Mouse (Mus musculus) heart, adult 2 months (tissue): Measurements from ENCODE around the gene Ltbp3. TPM values are rescaled to one million over a fixed set of nuclear protein-coding genes. Genes with fewer than 3 reads are reported as not detected.

Source experiments
- DNase-seq, 2 experiments: peaks; one replicate each; pipeline ENCODE4 v3.0.0; 2021
- H3K27ac ChIP-seq: fragments of 200-600 bp; 2 replicates; pipeline ENCODE4 v1.8.1; 2022
- H3K27me3 ChIP-seq: fragments of 200-500 bp; 2 replicates; pipeline ENCODE4 v1.6.1; 2012; ENCODE audit warnings: mild to moderate bottlenecking, low read length, inconsistent platforms, mixed read lengths; ENCODE audit not compliant: control insufficient read depth, insufficient read depth
- H3K36me3 ChIP-seq: fragments of 200-500 bp; 2 replicates; pipeline ENCODE4 v1.6.1; 2012; ENCODE audit warnings: low read length, inconsistent platforms; ENCODE audit not compliant: control insufficient read depth, insufficient read depth
- H3K4me1 ChIP-seq: fragments of 200-500 bp; 2 replicates; pipeline ENCODE4 v1.6.1; 2011; ENCODE audit warnings: low read length; ENCODE audit not compliant: control insufficient read depth, insufficient read depth
- H3K4me3 ChIP-seq: fragments of 200-600 bp; 2 replicates; pipeline ENCODE4 v1.8.1; 2022
- H3K79me2 ChIP-seq: fragments of 200-500 bp; replicated peaks from 2 replicates; pipeline ENCODE4 v1.6.1; 2012; ENCODE audit warnings: mild to moderate bottlenecking, inconsistent platforms, low read length, moderate library complexity, mixed read lengths; ENCODE audit not compliant: control insufficient read depth, insufficient read depth
- H3K9ac ChIP-seq: fragments of 200-500 bp; 2 replicates; pipeline ENCODE4 v1.6.1; 2012; ENCODE audit warnings: low read depth, mild to moderate bottlenecking, control low read depth, inconsistent platforms, low read length, mixed read lengths
- CTCF ChIP-seq: fragments of 200-600 bp; IDR thresholded peaks from 2 replicates; pipeline ENCODE4 v1.8.1; 2022; ENCODE audit warnings: antibody characterized with exemption, mild to moderate bottlenecking, moderate library complexity
- EP300 ChIP-seq: fragments of 200-500 bp; IDR thresholded peaks from 2 replicates; pipeline ENCODE4 v1.6.1; 2011; ENCODE audit warnings: low read depth, low read length, control low read depth; ENCODE audit not compliant: insufficient read depth
- POLR2A ChIP-seq: fragments of 200-500 bp; IDR thresholded peaks from 2 replicates; pipeline ENCODE4 v1.6.1; 2011; ENCODE audit warnings: mild to moderate bottlenecking, low read depth, low read length, control low read depth; ENCODE audit not compliant: insufficient read depth
- WGBS: fragments of 180-500 bp; shearing (Covaris S2); methylation state at CpG from one replicate; pipeline ENCODE4 v1.1.7; 2018; 5-methylcytosine and 5-hydroxymethylcytosine counted together
- intact Hi-C: fragments of 180-260 bp; cut with DNase I; formaldehyde crosslinking; loops from one replicate; pipeline ENCODE4 v1.15.1; 2025
- polyA plus RNA-seq: library from polyadenylated mRNA; depleted of rRNA; stranded (reverse); fragments of >200 nt; gene quantifications from 2 replicates; pipeline ENCODE4 v1.2.3, GENCODE M21; 2012
- total RNA-seq, 2 experiments: library from RNA; stranded (reverse); gene quantifications; 2 replicates each; pipeline ENCODE4 v1.2.3; 2021

The Ltbp3 gene
- total and polyA plus RNA-seq, 3 experiments, result 30.7 to 61.5 (median 34.2) TPM

DNA sequence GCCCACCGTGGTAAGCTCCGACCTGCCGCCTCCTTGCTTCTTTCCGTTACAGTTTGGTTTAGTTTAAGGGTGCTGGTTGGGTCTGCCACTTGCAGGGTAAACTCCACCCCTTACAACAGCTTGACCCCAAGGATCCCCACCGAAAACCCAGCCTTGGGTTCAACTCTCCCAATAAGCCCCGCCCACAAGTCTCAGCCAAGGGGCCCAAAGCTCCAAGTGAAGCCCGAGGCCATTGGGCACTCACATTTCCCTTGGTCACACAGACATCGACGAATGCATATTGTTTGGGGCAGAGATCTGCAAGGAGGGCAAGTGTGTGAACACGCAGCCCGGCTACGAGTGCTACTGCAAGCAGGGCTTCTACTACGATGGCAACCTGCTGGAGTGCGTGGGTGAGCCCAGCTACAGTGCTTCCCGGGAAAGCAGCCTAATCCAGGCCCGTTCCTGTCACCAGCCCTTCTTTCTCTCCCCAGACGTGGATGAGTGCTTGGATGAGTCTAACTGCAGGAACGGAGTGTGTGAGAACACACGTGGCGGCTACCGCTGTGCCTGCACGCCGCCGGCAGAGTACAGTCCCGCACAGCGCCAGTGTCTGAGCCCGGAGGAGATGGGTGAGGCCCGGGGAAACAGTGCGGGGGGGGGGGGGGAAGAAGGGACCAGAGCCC is 15.7 kb downstream of the Ltbp3 start:
- H3K27me3 ChIP-seq, result no peaks in the 10 kb centered on the region
- intact Hi-C loops, result no loop called here
- DNase-seq, result no peak
- H3K79me2 ChIP-seq, result no peaks in the 10 kb centered on the region
- TF ChIP-seq POLR2A (no peak), CTCF (no peak), EP300 (no peak)
- H3K4me3 ChIP-seq, result no peak overlapping the region
- H3K4me1 ChIP-seq, result no peaks in the 10 kb centered on the region
- 43% methylated on average over 29 of the region's 29 CpGs for WGBS
- no peaks in the 10 kb centered on the region for H3K36me3 ChIP-seq
- H3K27ac ChIP-seq, result no peak overlapping the region
- no peak overlapping the region for H3K9ac ChIP-seq

DNA sequence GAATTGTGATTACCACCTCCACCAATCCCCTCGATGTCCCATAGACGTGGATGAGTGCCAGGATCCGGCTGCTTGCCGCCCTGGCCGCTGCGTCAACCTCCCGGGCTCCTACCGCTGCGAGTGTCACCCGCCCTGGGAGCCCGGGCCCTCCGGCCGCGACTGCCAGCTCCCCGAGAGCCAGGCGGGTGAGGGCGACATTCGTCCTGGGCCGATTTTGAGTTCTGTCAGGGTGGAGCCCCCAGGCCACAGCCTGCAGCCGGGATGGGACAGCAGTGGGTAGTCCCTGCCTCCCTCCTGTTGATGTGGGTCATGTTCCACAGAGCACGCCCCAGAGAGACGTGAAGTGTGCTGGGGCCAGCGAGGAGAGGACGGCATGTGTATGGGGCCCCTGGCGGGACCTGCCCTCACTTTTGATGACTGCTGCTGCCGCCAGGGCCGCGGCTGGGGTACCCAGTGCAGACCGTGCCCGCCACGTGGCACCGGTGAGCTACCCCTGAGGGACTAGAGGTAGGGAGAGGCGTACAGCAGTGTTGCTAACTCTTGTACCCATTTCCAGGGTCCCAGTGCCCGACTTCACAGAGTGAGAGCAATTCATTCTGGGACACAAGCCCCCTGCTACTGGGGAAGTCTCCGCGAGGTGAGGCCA is 16.4 kb downstream of the Ltbp3 start:
- Histone ChIP-seq H3K36me3 (no peaks in the 10 kb centered on the region), H3K4me3 (no peak overlapping the region)

DNA sequence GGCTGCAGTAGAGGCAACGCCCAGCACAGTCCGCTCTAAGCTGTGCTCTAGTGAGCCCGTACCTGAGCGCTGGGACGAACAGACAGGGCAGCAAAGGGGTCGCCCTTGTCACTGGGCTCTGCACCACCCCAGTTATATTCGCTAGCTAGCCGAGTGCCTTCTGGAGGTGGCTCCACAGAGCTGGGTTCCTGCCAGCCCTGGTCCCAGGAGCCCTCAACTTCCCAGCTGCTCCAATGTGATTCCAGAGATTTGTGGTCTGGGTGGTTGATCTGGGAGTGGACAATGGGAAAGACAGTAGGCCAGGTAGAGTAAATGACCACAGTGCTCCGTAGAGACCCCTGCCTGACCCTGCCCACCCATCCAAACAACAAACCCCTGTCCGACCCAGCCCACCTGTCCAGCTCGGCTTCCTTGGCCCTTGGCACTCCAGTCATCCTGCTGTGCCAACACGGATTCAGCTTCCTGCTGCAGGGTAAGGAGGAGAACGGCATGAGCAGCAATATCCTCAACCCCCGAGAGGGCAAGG is 18.2 kb downstream of the Ltbp3 start:
- Histone ChIP-seq H3K27ac (no peak overlapping the region), H3K4me3 (no peak overlapping the region), H3K9ac (no peak overlapping the region), H3K4me1 (no peaks in the 10 kb centered on the region), H3K79me2 (no peaks in the 10 kb centered on the region), H3K27me3 (no peaks in the 10 kb centered on the region), H3K36me3 (no peaks in the 10 kb centered on the region)
- TF ChIP-seq POLR2A (no peak), CTCF (no peak), EP300 (no peak)
- no peak for DNase-seq
- 74% methylated on average over 14 of the region's 14 CpGs for WGBS
- intact Hi-C loops, result no loop called here

More for the DNA sequence above, 16.4 kb downstream of the Ltbp3 start:
- no peak for DNase-seq
- Histone ChIP-seq H3K79me2 (no peaks in the 10 kb centered on the region), H3K9ac (no peak overlapping the region), H3K27ac (no peak overlapping the region), H3K4me1 (no peaks in the 10 kb centered on the region), H3K27me3 (no peaks in the 10 kb centered on the region)
- intact Hi-C loops, result no loop called here
- WGBS, result 44% methylated on average over 36 of the region's 36 CpGs
- TF ChIP-seq EP300 (no peak), POLR2A (no peak), CTCF (no peak)

DNA sequence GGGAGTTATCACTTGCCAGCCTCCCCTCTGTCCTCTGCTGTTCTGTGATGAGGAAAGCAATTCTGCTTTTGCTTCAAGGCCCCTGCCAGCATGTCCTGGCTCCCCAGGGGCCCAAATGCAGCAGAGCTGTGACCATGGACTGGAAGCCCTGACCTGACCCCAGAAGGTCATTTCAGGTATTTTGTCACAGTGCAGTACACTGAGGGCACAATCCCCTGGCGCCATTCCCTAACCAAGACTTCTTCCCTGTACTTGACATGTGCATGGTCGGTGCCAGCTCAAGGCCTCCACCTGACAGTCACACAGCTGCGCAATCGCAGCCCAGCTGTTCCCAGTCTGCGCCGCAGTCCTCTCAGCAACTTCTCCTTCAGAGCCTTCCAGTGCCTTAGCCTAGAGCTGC is 22.5 kb downstream of the Ltbp3 start:
- Histone ChIP-seq H3K36me3 (no peaks in the 10 kb centered on the region), H3K27ac (no peak overlapping the region), H3K79me2 (no peaks in the 10 kb centered on the region), H3K4me1 (no peaks in the 10 kb centered on the region), H3K4me3 (no peak overlapping the region), H3K27me3 (no peaks in the 10 kb centered on the region), H3K9ac (no peak overlapping the region)
- TF ChIP-seq EP300 (no peak), CTCF (no peak), POLR2A (no peak)
- WGBS, result 86% methylated on average over 6 of the region's 6 CpGs
- no peak for DNase-seq
- intact Hi-C loops, result no loop called here

DNA sequence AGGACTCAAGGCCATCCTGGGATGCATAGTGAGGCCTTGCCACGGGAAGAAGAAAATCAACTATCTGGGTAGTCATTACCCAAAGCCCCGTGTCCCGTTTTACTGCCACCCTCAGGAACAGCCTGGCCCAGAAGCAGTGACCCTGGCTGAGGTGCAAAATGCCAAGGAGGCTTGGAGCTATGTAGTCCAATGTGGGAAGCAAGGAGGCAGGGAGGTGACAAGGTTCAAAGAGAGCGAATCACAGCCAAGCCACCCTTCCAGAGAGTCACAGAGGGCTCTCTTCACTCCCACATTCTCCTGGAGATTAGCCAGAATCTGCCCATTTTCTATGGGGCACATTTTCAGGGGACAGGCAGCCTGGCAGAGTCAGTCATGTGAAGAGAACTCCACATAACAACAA is 26.6 kb downstream of the Ltbp3 start:
- H3K79me2 ChIP-seq, result no peaks in the 10 kb centered on the region
- no peaks in the 10 kb centered on the region for H3K27me3 ChIP-seq
- 78% methylated on average over 4 of the region's 4 CpGs for WGBS
- intact Hi-C loops, result no loop called here
- H3K27ac ChIP-seq, result no peak overlapping the region
- H3K4me1 ChIP-seq, result peaks cover 5% of the 10 kb centered on the region
- no peak overlapping the region for H3K4me3 ChIP-seq
- no peak overlapping the region for H3K9ac ChIP-seq
- DNase-seq, result no peak
- H3K36me3 ChIP-seq, result no peaks in the 10 kb centered on the region; the same call in 1 of the 2 replicates
- no peak for TF ChIP-seq CTCF
- TF ChIP-seq POLR2A, result no peak
- TF ChIP-seq EP300, result no peak

DNA sequence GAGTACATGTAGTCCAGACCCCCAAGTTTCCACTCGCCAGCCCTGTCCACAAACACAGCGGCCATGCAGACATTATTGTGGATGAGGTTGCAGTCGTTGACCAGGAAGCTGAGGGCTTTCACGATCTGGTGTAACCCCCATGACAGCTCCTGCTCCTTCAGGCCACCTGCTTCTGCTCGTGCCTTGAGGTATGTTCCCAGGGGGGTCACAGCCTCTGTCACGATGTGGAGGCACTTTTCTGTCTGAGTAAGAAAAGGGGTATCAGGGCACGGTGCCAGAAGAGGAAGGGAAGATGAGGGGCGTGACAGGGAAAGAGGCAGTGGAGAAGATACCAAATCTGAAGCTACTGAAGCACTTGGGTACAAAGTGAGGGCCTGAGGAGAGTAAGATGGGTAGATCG is 29.6 kb downstream of the Ltbp3 start:
- no peak for DNase-seq
- Histone ChIP-seq H3K36me3 (no peaks in the 10 kb centered on the region; the same call in 1 of the 2 replicates), H3K4me1 (peaks cover 5% of the 10 kb centered on the region), H3K27me3 (no peaks in the 10 kb centered on the region), H3K9ac (peak overlapping the region; percentile 91), H3K79me2 (no peaks in the 10 kb centered on the region), H3K4me3 (peak overlapping the region; percentile 98), H3K27ac (peak overlapping the region; percentile 99)
- 29% methylated on average over 9 of the region's 9 CpGs for WGBS
- intact Hi-C loops, result loop anchor here (2.0 kb wide), 1 partner anchor 42 kb away; the partner anchor contains the start of gene Fam89b
- TF ChIP-seq EP300, result no peak
- no peak for TF ChIP-seq POLR2A
- TF ChIP-seq CTCF, result no peak
